Mouse (Mus musculus) urinary bladder, postnatal 36 days (tissue): ENCODE data around the gene Zfp748.

Source experiments
- DNase-seq, 2 experiments: peaks; one replicate each; pipeline ENCODE4 v3.0.0; 2022; ENCODE audit warnings: low spot score in 2 of 2, mixed read lengths in 1 of 2

Zfp748 gene

GRCm38 (mm10) chr13:67553730-67554129 lies at the start of gene Zfp748:
Gene Zfp748, minus strand, starts transcription at chr13:67553830.
- no peak for DNase-seq

DNA sequence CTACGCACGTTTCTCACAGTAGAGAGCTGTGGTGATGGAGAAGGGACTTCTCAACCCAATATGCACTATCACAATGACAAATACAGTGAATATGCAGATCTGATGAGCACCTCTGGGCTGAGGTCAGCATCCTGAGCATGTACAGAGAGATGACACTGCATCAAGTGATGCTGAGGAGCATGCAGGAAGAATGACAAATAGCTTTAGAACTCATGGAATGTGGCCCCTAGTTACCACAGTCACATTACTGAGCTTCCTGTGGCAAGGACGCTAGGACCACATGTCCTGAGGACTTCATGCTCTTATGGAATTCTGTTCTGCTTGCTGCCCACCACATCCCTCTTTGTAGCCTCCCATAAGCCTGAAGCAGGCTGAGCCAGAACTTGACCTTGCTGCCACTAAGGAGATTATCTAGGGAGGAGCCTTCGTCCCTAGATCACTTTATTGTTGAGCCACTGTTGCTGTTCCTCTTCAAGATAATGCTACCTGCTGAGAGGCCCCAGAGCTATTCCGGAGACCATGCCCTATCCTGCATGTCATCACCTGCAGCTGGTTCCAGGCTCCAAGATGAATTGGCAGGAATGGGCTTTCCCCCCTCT lies 19.1 kb upstream of the Zfp748 start:
- no peak for DNase-seq

DNA sequence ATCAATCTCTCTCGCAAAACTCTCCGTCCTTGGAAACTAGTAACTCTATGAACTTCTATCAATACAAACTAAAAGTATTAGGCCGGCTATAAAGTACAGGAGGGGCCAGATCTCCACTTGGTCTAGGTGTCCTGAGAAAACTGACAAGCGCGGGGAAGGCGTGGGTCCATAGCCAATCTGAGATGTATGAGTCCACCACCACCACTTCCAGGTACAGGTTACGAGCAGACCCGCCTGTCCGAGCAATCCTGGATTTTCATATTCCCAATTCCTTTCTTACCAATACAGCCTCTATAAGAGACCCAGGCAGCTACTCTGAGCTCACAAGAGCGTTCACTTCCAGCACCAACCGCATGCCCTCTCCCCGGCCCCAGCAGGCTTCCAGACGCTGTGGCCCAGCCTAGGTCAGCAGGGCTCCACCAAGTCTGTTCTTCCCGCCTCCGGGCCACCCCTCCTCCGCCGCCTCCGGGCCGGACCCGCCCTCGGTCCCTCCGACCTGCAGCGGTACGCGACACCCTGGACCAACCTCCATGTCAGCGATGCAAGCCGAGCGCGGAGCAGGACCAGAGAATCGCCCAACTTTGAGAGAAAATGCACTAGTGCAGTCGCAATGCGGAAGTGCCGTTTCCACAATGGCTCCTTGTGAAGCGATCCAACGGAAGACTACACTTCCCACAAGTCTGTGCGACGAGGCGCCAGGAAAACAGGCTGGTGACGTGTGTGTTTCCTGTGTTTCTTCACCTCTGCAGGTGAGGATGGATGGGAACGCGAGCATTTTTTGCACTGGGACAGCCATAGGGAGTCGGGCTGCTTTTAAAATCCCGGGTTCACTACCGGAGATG lies 904 bp downstream of the Zfp748 start:
- DNase-seq, result peak; percentile 83 to 85

DNA sequence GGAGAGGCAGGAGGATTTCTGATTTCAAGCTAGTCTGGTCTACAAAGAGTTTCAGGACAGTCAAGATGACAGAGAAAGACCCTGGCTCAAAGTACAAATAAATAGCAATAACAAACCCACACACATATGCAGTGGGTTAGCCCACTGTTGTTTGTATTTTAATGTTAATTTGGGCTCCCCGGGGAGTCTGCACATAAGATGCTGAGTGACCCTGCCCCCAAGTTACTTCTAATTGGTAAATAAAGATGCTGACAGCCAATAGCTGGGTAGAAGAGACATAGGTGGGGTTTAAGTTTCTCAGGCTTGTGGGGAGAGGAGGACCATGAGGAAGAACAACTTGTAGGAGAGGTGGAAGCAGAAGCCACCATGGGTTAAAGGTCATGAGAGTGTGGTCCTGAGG lies 7.7 kb downstream of the Zfp748 start:
- DNase-seq, result no peak

DNA sequence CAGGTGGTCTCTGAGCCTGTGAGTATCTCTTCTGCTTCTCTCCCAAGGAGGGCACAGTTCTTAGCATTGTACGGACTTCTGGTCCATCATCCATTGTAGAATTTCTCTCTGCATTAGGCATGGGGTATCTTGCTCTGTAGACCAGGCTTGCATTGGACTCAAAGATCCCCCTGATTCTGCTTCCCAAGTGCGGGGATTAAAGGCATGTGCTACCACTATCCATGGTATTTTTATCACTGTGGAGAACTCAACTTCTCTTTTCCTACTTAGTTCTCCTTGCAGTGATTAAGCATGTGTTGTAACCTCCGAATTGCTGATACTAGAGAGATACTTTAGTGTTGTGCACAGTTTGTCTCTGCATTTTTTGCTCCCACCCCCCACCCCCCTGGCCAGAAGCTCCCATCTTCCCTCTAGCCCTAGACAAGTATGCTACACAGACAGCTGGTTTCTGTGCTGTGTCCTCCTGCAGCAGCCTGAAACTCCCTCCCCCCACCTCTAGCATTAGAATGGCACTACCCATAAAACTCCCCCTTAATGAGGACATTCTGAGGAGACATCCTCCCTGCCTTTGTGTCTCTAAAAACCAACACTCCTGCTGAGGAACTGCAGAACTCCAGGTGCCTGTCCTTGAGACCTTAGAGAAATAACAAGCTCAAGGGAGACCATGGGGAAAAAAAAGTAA lies 26.4 kb downstream of the Zfp748 start:
- DNase-seq, result no peak

GRCm38 (mm10) chr13:67525753-67526410 lies 27.7 kb downstream of the Zfp748 start, which contains the start of the genes Gm26965 and Zfp87:
Gene Gm26965, minus strand, starts transcription at chr13:67526151.
Gene Zfp87, minus strand, starts transcription at chr13:67526177.
- DNase-seq, result peak; percentile 88 to 93

DNA sequence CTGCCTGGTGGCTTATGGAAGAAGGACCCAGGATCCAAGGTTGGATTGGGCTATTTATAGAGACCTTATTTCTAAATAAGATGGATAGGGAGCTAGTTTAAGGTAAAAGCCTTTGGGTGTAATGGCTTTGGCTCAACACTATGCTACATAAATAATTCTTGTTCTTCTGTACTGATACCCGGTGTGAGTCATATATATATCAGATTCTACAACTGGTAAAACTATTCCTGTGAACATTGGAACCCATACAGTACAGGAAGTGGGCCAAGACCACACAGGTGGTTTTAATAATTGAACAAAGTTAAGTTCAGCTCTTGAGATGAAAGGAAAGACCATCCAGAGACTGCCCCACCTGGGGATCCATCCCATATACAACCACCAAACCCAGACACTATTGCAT lies 52.7 kb downstream of the Zfp748 start:
- DNase-seq, result no peak

DNA sequence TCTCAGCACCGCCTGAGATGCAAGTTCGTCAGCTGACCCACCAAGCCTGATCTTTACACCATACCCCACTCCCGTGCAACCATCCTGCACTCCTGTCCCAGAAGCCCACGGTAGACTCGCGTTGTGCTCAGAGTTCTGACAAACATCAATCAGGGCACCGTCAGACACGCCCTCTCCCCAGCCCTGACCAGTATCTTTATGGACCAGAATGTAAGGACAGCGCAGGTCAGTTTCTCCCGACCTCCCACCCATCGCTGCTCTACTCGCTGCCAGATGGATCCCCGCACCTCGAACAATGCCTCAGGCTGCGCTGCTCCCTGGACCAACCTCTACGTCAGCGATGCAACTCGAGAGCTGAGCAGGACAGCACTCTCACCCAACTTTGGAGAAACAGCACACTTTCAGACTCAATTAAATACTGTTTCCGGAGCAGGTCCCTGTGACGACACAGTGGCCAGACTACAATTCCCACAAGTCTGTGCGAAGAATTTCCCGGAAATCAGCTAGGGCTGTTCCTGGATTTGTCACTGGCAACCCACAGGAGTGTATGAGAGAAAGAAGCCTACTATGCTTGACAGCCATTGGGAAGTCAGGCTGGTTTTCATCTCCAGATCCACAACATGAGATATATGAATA lies 53.4 kb downstream of the Zfp748 start, which contains the start of gene Zfp58:
Gene Zfp58 (minus strand): TSS at position 472 of the 636 bp plus-strand sequence.
- DNase-seq, result peak; percentile 85 to 88

- no peak for DNase-seq
Measured at GRCm38 (mm10) chr13:67495631-67496030, 58.0 kb downstream of the Zfp748 start.
